Mouse (Mus musculus) gastrocnemius, postnatal 25 days (tissue): ENCODE data around the gene Prpf40b. TPM values are rescaled to one million over a fixed set of nuclear protein-coding genes. Genes with fewer than 3 reads are reported as not detected.

ENCODE experiments used
- DNase-seq: peaks from one replicate; pipeline ENCODE4 v3.0.0; 2022
- total RNA-seq, 2 experiments: library from RNA; stranded (reverse); gene quantifications; 1 replicate in 1 of 2; 2 replicates in 1 of 2; pipeline ENCODE4 v1.2.3; 2021

The Prpf40b gene
- total RNA-seq, 2 experiments from 2014 or later = 20.0 to 20.7 TPM

DNA sequence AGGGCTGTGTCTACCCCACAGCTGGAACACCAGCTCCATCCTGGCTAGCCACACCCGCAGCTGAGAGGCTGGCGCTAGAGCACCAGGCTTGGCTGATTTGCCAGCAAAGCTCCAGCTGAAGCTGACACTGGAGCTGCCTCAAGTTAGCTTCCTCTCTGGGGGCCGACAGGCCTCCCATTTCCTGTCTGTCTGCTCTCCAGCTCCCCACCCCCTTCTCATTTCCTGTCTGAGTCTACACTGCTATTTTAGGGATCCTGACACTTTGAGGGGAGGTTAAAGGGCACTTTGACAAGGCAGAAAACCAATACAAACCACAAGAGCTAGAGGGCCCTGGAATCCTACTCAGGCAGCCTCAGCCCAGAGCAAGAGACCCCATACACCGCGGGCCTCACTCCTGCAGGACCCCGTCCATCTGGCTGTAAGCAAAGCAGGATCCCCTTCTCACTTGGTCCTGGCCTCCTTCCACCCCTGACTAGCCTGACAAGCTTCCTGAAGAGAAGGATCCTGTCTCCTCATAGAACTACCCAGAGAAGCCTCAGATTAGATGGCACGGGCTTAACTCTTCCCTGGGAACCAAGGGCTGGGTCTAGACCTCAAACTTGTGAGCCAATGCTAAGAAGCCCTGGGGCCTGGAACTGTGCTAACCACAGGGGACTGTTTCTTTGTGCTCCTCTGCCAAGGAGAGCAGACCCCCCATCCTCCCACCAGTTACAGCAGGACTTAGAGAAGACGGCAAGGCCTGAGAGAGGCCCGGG lies 38.2 kb downstream of the Prpf40b start:
- peak; percentile 86 for DNase-seq

GRCm38 (mm10) chr15:99333676-99334065 lies 38.8 kb downstream of the Prpf40b start:
- peak; percentile 52 for DNase-seq

DNA sequence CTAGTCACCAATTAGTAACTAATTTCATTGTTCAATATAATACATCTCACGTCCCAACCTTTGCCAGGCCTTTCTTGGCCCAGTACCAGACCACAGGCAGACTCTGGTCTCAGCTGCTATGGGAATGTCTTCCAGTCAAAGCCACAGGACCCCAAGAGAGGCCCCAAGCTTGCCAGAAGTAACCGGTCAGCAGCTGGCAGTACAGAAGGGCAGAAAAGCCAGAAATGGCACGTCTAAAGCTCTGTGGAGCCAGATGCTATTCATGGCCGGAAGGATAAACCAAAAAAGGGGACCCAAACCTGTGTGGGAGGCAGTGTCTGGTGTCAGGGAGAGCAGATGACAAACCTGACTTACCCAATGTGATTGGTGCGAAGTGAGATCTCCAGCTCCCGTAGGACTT lies 39.6 kb downstream of the Prpf40b start:
- DNase-seq = no peak

GRCm38 (mm10) chr15:99335801-99336320 lies 41.0 kb downstream of the Prpf40b start:
- no peak for DNase-seq

GRCm38 (mm10) chr15:99338916-99339315 lies 44.0 kb downstream of the Prpf40b start:
- no peak for DNase-seq

GRCm38 (mm10) chr15:99339669-99340068 lies 44.8 kb downstream of the Prpf40b start:
- DNase-seq = no peak

DNA sequence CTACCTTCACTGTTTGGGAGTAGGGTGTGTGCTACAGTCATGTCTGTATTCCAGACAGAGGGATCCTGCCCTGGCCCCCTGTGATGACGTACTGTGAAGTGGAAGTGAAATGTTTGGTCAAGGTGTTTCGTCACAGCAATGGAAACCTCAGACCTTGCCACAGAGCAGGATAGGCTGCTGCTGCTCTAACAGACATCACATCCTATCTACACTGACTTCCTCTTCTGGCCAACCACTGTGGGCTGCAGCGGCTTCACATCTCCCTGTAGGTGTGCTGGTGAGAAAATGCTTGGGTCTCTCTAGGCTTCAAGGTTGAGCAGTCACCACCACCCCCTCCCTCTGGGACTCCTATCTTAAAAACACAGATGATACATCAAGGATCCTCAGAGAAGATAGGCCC lies 46.2 kb downstream of the Prpf40b start:
- DNase-seq = no peak

GRCm38 (mm10) chr15:99342194-99342981 lies 47.5 kb downstream of the Prpf40b start:
- DNase-seq = no peak

- peak; percentile 78 for DNase-seq
These were observed 48.7 kb downstream of the Prpf40b start for GRCm38 (mm10) chr15:99343414-99344147.

DNA sequence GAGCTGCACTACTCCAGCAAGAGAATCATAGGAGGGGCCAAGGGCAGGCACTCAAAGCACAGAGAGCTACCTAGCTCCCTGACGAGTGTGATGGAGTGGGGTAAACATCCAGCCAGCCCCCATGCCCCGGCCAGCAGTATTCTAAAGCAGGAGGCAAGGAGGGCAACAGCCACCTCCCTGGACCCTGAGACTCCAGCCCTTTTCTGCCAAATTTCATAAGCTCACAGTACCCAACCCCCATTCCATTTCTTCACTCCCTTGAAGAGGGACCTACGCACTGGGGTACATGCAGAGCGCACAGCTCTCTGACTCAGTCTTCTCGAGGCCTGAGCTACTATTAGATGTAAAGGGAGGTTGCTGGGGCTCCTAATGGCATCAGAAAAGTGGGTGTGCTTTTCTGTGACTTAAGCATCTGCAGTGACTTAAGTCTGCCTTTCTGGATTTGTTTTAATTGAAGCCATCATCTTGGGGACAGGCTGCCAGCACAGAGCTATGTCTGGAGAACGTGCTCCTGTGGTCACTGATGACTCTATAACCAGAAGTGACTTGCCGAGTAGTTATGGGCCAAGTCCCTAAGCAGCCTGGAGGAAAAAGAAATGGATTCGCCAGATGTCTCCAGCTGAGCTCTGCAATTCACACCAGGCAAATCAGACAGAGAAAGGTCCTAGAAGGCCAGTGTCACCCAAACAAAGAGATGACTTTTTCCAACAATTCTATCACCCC lies 49.4 kb downstream of the Prpf40b start:
- peak; percentile 58 for DNase-seq

DNA sequence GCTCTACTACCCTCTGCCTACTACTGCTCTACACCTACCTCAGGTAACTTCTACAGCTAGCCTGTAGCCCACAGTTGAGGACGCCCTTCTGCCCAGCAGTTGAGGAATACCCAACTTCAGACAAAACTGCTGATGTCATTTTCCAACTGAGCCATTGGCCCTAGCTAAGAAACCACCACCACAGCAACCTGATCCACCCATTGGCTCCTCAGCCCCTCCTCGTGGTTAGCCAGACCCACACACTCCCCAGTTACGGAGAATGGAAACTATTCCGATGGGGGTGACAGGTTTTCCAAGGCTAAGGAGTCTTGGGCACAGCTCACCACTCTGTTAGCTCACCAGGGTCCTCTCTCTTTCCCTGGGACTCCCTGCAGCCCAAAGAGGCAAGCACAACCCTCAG lies 50.1 kb downstream of the Prpf40b start:
- DNase-seq = no peak

- no peak for DNase-seq
These were observed 56.7 kb downstream of the Prpf40b start for GRCm38 (mm10) chr15:99351610-99352009.

GRCm38 (mm10) chr15:99352306-99352705 lies 57.4 kb downstream of the Prpf40b start:
- no peak for DNase-seq

GRCm38 (mm10) chr15:99355660-99356059 lies 60.8 kb downstream of the Prpf40b start:
- DNase-seq = no peak

DNA sequence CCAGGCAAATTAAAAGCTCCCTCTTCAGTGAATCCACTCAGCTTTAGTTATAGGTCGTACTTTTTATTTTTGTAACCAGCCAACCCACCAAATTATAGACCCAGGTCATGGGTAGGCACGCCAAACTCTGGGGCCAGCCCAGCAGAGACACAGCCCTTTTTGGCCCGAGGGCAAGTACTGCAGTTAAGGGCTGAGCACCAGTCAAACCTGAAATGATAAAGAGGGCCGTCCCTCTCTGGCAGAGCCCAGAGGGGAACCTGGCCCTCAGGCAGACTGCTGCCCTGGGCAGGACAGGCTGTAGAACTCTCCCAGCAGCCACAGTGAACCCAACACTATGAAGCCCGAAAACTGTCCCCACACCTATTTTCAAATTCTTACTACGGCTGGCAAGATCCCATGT lies 61.6 kb downstream of the Prpf40b start:
- no peak for DNase-seq

DNA sequence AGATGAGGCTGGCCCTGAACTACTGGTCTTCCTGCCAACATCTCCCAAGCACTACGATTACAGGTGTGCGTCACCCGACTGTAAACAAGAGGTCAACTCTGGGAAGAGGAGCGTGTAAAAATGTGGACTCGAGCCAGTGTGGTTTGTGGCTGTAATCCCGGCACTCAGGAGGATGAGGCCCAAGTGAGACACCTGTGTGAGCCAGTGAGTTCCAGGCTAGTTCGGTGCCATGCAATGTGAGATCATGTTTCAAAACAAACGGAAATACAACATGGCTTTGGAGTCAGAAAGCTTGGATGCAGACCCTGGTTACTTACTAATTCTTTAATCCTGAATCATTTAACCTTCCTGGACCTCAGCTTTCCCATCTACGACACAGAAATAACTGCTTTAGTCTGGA lies 64.1 kb downstream of the Prpf40b start:
- DNase-seq = no peak

GRCm38 (mm10) chr15:99364022-99364530 lies 69.2 kb downstream of the Prpf40b start:
- DNase-seq = no peak

GRCm38 (mm10) chr15:99364921-99365320 lies 70.0 kb downstream of the Prpf40b start:
- no peak for DNase-seq
